Mouse (Mus musculus) adrenal gland, postnatal 10 days (tissue): ENCODE measurements around the gene Babam1. TPM values are rescaled to one million over a fixed set of nuclear protein-coding genes. Genes with fewer than 3 reads are reported as not detected.

Experiments used
- DNase-seq: peaks from one replicate; pipeline ENCODE4 v3.0.0; 2021; ENCODE audit warnings: mixed read lengths
- total RNA-seq, 2 experiments: library from RNA; stranded (reverse); gene quantifications; 2 replicates each; pipeline ENCODE4 v1.2.3; 2021

The Babam1 gene
- total RNA-seq, 2 experiments from 2014 or later = 85.4 to 97.4 TPM

DNA sequence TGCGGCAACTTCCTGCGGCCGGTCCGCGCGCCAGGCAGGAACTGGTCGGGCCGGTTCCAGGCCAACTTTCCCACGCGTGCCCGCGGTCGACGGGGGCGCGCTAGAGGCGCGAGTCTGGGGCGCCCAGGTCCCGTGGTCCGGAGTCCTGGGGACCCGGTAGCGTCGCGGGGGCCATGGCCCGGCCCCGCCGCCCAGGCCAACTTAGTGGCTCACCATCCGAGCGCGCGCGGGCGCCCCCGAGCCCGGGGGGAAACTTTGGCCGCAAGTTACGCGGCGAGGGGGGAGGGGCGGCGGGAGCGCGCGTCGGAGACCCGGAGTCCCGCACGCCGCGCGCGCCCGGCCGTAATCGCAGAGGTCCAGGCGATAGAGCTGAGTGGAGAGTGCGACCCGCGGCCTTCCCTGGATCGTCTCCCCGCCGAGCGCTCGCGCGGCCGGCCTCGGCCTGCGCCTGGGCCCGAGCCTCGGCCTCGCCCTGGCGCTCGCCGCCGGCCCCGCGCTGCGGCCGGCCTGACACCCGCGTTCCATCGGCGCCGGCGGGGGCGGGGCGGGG lies 15.2 kb upstream of the Babam1 start, which contains the start of gene Nr2f6:
TSS of gene Nr2f6 (minus strand) at position 540 of the 550 bp plus-strand sequence.
- DNase-seq = peak; percentile 82

DNA sequence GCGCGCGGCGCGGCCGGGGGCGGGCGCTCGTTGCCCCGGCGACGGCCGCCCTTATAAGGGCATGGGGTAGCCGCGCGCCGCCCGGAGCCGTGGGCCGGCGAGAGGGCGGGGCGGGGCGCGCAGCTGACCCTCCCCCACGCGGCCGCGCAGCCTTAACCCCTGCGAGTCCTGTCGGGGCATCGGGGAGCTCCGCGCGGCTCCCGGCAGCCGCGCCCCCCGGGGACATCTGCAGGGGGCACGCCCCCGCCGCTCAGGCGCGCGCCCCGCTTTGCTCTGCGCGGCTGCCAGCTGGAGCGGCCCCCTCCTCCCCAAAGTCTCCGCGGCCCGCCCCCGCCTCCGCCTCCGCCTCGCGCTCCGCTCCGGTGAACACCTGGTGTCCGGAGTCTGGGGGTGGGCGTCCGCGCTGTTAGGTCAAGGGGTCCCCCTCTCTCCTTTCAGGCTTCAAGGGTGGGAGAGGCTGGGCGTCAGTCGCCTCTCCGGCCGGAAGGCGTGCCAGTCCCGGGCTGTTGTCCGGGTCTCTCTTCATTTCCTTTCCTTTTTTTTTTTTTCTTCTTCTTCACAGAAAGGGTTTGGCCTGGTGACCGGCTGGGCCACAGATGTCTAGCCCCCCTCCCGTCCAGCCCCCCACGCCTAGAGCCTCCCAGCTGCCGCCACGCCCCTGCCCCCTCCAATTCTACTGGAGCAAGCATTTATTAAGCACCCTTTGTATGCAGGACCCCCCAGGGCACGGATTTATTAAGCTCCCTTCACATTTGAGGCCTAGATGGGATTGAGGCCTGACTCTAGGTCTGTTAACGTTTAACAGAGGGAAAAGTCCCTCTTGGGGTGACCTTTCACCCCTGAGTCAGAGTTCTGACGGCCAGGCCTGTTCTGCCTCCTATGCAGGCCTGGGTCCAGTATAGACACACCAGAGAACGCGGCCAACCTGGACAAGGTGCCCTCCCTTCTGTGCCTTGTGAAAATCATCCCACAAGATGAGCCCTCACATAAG lies 14.4 kb upstream of the Babam1 start:
- DNase-seq = peak; percentile 94

DNA sequence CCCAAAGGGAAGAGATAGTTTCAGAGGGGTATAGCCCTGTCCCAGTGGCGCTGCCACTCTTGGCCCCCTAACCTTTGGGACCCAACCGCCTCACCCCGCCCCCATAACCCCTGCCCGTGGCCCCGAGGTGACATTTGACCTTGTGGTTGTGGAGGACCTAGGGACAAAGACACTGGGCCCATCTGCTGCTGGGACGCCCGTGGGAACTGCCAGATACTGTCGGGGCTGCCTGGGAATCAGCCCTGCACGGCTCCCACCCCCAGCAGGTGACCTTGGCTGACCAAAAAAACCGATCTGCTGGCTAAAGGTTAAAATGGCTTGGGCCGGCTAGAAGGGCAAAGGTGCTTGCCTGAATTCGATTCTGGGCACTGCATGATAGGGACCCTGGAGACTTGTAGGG lies 13.3 kb upstream of the Babam1 start:
- peak; percentile 63 for DNase-seq

DNA sequence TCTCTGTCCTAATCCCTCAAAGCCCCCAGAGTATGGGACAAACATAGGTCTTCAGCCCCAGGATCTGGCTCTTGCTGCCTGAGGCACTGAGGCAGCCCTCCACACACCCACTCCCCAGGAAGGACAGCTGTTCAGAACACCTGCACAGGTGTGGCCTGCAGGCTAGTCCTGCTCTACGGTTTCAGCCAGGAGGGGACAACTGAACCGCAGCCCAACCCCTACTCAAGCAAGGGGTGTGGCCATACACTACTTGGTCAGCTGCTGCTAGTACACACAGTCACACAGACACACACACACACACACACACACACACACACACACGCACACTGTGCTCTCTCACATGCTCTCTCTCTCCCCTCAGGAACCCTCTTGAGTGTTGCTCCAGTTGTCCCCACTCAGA lies 12.8 kb upstream of the Babam1 start:
- no peak for DNase-seq

DNA sequence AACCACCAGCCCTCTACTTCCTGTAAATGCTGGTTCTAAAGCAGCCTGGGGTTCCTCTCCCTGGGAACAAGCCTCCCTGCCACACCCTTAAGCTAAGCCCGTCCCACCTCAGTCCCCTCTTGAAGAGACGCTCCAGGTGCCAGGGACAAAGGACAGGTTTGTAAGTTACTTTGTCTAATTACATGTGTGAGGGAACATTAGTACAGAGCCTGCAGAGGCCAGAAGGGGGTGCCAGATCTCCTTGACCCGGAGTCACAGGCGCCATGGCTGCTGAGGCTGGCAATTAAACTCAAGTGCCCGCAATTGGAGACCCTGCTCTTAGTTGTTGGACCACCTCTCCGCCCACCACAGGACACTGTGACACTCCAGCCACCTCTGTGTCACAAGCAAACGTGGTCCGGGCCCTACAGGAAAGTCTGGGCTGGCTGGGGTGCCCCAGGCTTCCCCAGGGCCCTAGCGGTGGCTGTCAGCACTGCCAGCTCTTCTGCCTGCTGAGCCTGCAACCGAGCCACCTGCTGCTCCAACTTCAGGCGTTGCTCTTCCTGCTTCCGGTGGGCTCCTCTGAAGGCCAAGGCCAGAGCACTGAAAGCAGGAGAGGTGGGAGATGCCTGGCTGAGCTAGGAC lies 11.3 kb upstream of the Babam1 start:
- peak; percentile 14 for DNase-seq

DNA sequence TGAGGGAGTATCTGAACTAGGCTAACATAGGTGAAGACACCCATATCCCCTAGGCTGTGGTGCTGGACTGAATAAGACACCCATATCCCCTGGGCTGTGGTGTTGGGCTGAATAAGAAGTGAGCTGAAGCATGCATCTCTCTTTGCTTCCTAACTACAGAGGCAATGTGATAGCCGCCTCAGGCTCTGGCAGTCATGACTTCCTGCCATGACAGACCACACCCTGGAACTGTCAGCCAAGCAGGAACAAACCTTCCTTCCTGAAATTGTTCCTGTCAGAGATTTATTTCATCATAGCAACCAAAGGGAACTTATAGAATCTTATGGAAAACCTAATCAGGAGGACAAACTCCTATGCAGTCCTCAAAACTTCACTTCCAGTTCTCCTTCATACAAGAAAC lies 8.4 kb upstream of the Babam1 start:
- no peak for DNase-seq

DNA sequence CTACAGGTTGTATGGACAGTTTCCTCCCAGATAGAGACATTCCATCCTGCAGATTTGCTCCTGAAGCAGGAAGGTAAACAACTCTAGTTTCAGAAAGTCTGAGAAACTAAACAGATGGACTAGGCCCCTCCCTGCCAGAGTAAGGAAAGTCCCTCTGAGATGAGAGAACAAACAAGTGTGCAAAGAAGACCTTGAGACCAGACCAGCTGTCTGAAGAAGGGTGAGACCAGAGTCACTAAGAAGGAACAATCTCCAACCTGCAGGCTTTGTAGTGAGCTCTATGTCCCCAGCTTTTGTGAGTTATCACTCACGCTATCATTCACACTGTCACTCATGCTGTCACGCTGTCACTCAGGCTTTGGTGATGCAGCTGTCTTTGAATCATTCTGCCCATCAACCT lies 5.0 kb upstream of the Babam1 start:
- no peak for DNase-seq

DNA sequence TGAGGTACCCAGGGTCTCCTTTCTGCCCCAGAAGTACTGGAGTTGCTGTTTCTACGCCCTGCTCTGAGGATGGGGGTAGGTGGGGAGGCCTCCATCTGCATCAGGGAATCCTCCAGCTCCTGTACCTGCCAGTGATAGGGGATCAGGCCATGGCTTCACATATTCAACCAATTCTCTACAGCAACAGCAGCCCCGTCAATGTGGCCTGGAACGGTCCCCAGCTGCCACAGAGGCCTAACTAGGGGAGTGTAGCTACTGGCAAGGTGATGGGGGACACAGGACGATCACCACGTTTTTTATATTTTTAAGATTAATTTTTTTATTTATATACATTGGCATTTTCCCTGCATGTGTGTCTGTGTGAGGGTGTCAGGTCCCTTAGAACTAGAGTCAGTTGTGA lies 4.3 kb upstream of the Babam1 start:
- no peak for DNase-seq

DNA sequence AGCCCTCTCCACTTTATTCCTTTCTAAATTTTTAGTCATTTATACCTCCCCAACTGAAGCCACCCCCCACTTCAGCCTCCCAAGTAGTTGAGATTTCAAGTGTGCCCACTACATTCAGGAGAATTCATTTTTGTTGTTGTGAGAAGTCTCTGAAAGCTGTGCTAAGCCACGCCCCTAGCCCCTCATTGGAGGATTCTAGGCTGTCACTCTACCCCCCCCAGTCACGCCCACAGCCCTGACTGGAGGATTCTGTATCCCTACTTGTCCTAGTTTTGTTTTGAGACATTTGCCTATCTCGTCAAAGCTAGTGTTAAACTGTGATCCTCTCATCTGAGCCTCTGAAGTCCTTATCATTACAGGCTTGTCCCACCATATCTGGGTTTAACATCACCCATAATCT lies 3.8 kb upstream of the Babam1 start:
- DNase-seq = peak; percentile 56

DNA sequence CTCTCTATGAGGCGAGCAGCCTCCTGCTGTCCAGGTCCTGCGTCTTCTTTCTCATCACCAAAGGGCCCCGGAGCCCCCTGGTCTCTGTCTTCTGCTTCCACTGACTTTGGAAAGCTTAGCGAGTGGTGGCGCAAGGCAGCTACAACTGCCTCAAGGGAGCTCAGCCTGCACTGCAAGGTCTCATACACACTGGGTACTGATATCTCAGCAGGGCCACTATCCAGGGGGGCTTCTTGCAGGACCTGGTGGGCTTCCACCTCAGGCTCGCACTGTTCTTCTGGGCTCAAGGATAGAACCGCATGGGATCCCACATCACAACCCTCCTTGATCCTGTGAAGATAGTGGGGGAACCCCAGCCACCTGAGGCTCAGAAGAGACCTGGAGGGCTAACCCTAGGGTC lies 2.2 kb upstream of the Babam1 start:
- no peak for DNase-seq

DNA sequence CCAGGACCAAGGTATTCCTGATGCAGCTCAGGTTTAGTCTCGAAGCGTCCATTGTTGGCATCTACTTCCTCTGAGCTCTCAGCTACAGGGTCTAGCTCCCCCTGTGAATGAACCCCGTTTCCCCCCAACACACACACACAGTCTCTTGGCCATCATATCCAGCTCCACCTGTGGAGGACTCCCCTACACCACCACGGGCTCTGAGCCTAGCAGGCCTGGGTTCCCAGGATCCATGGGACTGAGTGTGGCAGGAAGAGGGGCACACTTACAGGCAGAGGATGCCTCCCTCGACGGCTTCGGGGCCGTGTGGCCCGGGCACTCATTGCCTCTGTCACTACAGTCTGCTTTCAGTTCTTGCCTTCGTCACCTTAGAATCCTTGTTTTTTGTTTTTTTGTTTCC lies 1.6 kb upstream of the Babam1 start:
- DNase-seq = no peak

DNA sequence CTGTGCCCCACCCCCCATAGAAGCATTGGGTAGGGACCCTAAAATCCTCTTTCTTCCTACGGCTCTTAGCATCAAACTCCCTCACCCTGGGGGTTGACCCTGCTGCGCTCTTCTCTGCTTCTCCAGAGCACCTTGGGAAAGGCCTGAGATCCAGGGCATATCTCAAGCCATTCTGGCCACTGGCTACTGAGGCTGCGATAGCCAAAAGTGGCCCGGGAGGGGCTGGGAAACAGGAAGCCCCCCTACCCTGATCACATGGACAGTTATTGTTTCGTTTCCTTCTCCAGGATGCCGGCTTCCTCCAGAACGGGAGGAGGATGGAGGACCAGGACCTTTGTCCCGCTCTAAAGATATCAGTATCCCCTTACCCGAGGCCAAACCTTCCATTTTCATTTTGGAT lies 1.0 kb upstream of the Babam1 start, which contains the start of gene Ushbp1:
TSS of gene Ushbp1 (minus strand) at position 174 of the 400 bp plus-strand sequence.
- DNase-seq = peak; percentile 50

DNA sequence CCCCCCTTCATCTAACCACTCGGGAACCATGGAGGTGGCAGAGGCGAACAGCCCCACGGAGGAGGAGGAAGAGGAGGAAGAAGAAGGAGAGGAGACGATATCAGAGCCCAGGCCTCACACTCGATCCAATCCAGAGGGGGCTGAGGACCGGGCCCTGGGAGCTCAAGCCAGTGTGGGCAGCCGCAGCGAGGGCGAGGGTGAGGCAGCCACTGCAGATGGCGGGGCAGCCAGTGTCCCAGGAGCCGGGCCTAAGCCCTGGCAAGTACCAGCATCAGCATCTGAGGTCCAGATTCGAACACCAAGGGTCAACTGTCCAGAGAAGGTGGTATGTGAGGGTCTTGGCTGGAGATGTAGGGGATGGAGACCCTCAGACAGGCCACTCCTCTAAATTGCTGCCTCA lies 1.0 kb downstream of the Babam1 start:
- DNase-seq = peak; percentile 5

DNA sequence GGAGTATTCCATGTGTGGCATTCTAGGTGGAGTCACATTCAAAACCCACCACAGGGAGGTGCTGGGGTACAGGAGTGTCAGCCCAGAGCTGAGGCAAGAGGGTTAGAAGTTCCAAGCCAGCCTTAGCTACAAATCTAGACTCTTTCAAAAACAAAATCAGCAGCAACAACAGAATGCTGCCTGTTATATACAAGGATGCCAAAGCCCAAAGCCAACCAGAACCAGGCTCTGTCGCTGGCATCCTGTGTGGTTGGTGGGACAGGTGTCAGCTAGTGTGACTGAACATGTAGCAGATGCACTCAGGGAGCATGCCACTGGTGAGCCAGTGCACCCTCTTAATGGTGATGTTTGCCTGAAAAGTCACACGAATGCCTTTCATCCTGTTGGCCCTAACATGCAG lies 4.2 kb downstream of the Babam1 start:
- no peak for DNase-seq

DNA sequence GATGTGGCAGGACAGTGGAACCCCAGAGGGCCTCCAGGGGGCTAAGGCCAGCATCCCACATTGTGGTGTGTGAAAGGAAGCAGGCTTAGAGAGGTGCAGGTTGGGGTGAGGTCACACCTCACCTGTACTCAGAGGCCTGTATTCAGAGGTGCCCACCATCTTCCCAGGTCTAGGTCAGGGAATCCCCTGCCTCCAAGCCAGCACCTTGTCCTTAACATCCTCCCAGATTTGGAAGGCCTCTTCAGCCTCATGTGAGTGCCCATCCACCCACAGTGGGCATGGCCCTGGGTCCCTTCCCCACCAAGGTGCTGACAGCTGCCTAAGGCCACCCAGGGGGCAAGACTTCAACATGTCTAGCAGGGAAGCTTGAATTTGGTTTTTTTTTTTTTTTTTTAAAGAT lies 4.8 kb downstream of the Babam1 start:
- no peak for DNase-seq

DNA sequence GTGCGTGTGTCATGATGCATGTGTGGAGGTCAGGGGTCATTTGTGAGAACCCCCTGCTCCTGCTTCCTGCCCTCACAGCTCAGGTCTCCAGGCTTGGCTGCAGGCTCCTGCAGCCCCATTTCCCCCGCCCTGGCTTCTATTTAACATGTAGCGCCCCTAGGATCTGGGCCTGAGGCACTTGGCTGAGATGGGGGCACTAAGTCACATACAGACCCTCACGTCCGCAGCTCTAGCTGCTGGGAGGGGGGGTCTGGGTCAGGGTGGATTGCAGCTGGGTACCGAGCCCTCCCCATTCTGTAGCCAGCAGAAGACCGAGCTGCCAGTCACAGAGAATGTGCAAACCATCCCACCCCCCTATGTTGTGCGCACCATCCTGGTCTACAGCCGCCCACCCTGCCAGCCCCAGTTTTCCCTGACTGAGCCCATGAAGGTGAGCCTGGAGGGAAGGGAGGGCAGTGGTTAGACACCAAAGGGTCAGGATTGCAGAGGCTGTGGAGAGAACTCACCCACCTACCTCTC lies 5.8 kb downstream of the Babam1 start:
- no peak for DNase-seq

DNA sequence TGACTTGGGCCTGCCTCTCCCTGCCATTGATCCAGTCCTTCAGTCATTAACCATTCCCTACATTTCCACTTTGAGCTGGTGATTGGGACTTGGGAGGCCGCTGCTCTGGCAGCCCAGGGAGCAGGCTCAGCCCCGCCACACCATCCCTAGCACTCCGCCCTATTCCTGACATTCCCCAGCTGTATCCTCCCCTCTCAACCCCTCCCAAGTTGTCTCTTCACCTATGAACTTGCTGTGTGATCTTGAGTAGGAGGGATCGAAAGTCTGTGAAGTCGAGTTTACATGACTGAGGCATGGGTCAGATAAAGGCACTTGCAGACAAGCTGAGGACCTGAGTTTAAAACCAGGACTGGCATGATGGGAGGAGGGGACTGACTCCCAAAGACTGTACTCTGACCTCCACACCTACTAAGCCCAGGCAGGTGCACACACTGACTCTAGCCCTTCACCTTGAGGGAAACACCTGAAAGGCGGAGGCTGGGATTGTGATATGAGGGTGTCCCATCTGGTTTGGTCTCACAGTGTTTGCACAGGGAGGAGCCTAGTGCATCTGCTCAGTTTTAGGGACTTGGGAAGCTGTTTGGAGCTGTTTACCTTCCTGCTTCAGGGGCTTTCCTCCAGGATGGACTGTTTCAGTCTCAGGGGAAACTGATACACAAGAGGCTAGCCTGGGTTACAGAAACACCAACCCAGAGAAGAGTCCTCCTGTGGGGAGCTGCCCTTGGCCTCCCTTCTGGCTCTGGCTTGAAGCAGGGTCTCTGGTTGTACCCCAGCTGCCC lies 6.6 kb downstream of the Babam1 start:
- no peak for DNase-seq

DNA sequence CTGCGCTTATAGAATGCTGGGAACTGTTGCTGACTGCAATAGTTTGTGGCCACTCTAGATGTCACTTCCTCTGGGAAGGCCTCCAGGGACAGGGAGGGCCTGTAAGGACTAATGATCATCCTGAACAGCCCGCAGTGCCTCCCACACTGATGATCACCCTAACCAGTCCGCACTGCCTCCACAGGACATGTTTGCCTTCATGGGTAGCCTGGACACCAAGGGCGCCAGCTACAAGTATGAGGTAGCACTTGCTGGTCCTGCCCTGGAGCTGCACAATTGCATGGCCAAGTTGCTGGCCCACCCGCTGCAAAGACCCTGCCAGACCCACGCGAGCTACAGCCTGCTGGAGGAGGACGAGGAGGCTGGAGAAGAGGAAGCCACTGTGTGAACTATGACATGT lies 7.3 kb downstream of the Babam1 start:
- DNase-seq = no peak

DNA sequence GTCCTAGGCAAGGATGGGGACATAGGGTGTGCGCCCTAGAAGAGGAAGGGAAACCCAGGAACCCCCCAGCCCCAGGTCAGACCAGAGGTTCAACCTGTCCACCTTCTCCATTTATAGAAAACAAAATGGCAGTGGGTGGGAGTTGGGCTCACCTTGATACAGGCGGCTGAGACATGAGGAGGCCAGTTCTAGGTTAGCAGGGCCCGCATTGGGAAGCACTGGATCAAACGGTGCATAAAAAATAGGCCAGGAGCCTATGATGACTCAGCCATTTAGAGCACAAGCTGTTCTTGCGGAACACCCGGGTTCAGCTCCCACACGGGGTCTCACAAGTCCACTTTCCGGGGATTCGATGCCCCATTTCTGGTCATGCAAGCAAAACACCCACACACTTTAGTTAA lies 8.3 kb downstream of the Babam1 start:
- no peak for DNase-seq

DNA sequence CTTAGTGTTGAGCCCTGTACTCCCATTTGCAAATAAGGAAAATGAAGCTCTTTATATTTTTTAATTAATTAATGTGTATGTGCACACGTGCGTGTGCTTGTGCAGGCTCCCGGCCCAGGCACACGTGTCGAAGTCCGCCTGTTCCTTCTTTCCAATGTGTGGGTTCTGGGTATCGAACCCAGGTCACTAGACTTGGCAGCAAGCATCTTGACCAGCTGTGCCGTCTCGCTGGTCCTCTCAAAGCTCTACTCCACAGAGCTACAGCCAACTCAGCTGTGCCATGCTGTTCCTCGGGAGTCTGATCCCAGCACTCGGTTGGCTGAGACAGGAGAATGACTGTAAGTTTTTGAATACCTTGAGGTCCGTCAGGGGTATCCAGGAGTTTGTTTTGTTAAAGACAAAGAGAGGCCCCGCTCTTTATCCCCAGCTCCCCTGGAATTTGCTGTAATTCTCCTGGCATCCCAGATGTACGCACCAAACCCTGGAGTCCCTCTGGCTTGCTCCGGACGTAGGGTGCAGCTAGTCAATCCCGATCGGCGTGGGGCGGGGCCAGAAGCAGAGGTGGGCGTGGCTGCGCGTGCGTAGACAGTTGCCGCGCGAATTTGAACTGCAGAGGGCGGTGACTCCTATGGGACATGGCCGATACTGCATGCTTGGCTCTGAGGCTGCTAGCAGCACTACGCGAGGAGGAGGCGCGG lies 8.9 kb downstream of the Babam1 start, which contains the start of gene Ankle1:
TSS of gene Ankle1 (plus strand) at position 610 of the 698 bp plus-strand sequence.
- DNase-seq = peak; percentile 99
